Mouse (Mus musculus) liver, postnatal 0 days (tissue): Measurements from ENCODE around the gene Tnfsf12. TPM values are rescaled to one million over a fixed set of nuclear protein-coding genes. Genes with fewer than 3 reads are reported as not detected.
A peak's percentile ranks its signal among the peaks of the same experiment; 100 is the strongest.
"Not testable (repeated sequence)": the region's sequence is repeated elsewhere in the genome, so short reads cannot be mapped to it uniquely, and the experiment has no call there.

Source experiments
- ATAC-seq: fragments of 200-750 bp; cut with Nextera tagmentation; 2 replicates; pipeline ENCODE4 v1.8.0; 2017; ENCODE audit warnings: mild to moderate bottlenecking, moderate library complexity
- DNase-seq: peaks from one replicate; pipeline ENCODE4 v3.0.0-alpha.2; 2016
- H3K27ac ChIP-seq: fragments of 300-500 bp; sonication (generic); 2 replicates; pipeline ENCODE4 v1.5.1; 2014; ENCODE audit warnings: antibody characterized with exemption, moderate library complexity, mild to moderate bottlenecking, low read depth
- H3K27me3 ChIP-seq: fragments of 300-500 bp; sonication (generic); 2 replicates; pipeline ENCODE4 v1.6.1; 2014; ENCODE audit warnings: low read length, control low read depth, mixed read lengths; ENCODE audit not compliant: insufficient read depth
- H3K36me3 ChIP-seq: fragments of 300-500 bp; sonication (generic); replicated peaks from 2 replicates; pipeline ENCODE4 v1.6.1; 2014; ENCODE audit warnings: mild to moderate bottlenecking, control low read depth, low read length, moderate library complexity, mixed read lengths; ENCODE audit not compliant: insufficient read depth
- H3K4me1 ChIP-seq: fragments of 300-500 bp; sonication (generic); 2 replicates; pipeline ENCODE4 v1.6.1; 2014; ENCODE audit warnings: antibody characterized with exemption, mild to moderate bottlenecking, control low read depth; ENCODE audit not compliant: insufficient read depth
- H3K4me2 ChIP-seq: fragments of 300-500 bp; sonication (generic); 2 replicates; pipeline ENCODE4 v1.6.1; 2014; ENCODE audit warnings: low read depth, mild to moderate bottlenecking, low read length, moderate library complexity, mixed read lengths
- H3K4me3 ChIP-seq: fragments of 300-500 bp; sonication (generic); 2 replicates; pipeline ENCODE4 v1.5.1; 2014; ENCODE audit warnings: low read depth, low read length
- H3K9ac ChIP-seq: fragments of 300-500 bp; sonication (generic); replicated peaks from 2 replicates; pipeline ENCODE4 v1.6.1; 2014; ENCODE audit warnings: mild to moderate bottlenecking, moderate library complexity
- H3K9me3 ChIP-seq: fragments of 300-500 bp; sonication (generic); 2 replicates; pipeline ENCODE4 v1.6.1; 2016; ENCODE audit warnings: mild to moderate bottlenecking, control low read depth, low read length, mixed read lengths
- CTCF ChIP-seq: sonication (generic); IDR thresholded peaks from 2 replicates; pipeline ENCODE4 v1.5.1; 2016; ENCODE audit warnings: antibody characterized with exemption, low read depth
- EP300 ChIP-seq: IDR thresholded peaks from 2 replicates; pipeline ENCODE4 v1.6.1; 2016; ENCODE audit warnings: antibody characterized with exemption, low read depth, mild to moderate bottlenecking
- WGBS: fragments of 180-500 bp; shearing (Covaris S2); extraction: QIAGEN DNeasy Blood & Tissue Kit; methylation state at CpG from one replicate; pipeline ENCODE4 v1.1.7; 2014; ENCODE audit not compliant: insufficient replicate concordance; 5-methylcytosine and 5-hydroxymethylcytosine counted together
- polyA plus RNA-seq: library from polyadenylated mRNA; unstranded; fragments of >200 nt; fragmentation: Nextera tagmentation; extraction: Ambion mirVana; gene quantifications from 2 replicates; pipeline ENCODE4 v1.2.1, GENCODE M21; 2015

Gene Tnfsf12
- polyA plus RNA-seq, 1 experiment from 2014 or later, result 2.8 TPM

DNA sequence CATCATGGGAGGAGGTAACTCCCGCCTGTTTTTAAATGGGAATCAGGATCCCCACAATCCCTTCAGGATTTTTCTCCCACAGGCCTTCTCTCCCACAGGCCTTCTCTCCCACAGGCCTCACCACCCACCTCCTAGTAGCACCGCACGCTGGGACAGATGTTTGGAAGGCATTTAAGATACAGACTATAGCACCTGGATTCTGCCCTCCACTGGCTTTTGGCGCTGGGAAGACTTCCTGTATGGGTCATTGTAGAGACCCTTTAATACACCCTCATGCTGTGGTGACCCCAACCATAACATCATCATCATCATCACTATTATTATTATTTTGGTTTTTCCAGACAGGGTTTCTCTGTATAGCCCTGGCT, 11.8 kb upstream of the Tnfsf12 start:
- Histone ChIP-seq H3K9ac (no peak overlapping the region), H3K27ac (no peak overlapping the region), H3K9me3 (no peaks in the 10 kb centered on the region), H3K4me1 (peaks cover 15% of the 10 kb centered on the region; the same call in 1 of the 2 replicates), H3K36me3 (no peaks in the 10 kb centered on the region), H3K4me2 (no peak overlapping the region), H3K27me3 (no peaks in the 10 kb centered on the region), H3K4me3 (no peak overlapping the region)
- WGBS, result 84% methylated on average over 4 of the region's 4 CpGs
- ATAC-seq, result no peak
- DNase-seq, result no peak
- no peak for TF ChIP-seq CTCF
- TF ChIP-seq EP300, result no peak

DNA sequence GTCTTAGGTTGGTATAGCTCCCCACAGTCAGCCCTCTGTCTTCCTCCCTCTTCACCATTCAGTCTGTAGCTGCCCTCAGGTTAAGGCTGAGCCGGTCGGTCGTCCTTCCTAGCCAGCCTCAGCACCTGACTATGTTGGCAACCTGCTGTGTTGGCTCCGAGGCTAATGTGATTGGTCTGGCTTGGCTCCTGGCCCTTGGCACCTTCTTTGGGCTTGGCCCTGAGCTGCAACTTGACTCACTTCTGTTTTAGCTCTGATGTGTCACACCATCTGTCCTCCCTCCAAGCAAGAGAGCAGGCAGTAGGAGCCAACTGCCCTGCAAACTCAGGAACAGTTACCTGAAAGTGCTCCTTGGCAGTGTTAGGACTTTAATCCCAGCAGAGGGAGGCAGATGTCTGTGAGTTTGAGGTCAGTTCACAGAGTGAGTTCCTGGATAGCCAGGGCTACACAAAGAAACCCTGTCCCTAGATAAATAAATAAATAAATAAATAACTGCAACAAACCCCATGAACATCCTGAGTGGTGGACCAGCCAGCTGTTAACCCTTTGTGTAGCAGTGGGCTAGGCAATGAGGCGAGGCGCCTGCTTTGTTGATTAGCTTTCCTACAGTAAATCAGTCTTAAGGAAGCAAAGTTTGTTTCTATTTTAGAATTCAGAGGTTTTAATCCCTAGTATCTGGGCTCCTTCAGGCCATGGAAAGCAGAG, 11.3 kb upstream of the Tnfsf12 start:
- DNase-seq (no peak), ATAC-seq (0 out of 2 replicates have a peak, but pooled peaks have one; percentile 27)
- Histone ChIP-seq H3K4me1 (peaks cover 15% of the 10 kb centered on the region; the same call in 1 of the 2 replicates), H3K9ac (no peak overlapping the region; the same call in 1 of the 2 replicates), H3K27me3 (no peaks in the 10 kb centered on the region), H3K27ac (no peak overlapping the region), H3K36me3 (no peaks in the 10 kb centered on the region), H3K4me3 (no peak overlapping the region), H3K9me3 (no peaks in the 10 kb centered on the region), H3K4me2 (no peak overlapping the region)
- TF ChIP-seq CTCF (peak; percentile 15; the same call in 1 of the 2 replicates), EP300 (no peak)
- 67% methylated on average over 6 of the region's 6 CpGs for WGBS

DNA sequence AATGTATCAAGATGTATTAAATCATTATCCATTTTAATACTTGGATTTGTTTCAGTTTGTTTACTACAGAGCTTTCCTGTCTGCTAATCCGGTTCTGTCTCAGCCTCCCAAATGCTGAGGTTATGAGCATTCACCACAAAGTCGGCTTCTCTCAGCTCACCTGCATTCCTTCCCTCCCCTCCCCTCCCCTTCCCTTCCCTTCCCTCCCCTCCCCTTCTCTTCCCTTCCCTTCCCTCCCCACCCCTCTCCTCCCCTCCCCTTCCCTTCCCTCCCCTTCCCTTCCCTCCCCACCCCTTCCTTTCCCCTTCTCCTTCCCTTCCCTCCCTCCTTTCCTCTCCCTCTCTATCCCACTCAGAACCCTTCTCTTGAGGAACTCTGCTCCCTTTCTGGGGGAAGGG, 9.0 kb upstream of the Tnfsf12 start:
- no peak overlapping the region for H3K4me2 ChIP-seq
- H3K27ac ChIP-seq, result no peak overlapping the region
- no peaks in the 10 kb centered on the region for H3K9me3 ChIP-seq
- no peak overlapping the region for H3K9ac ChIP-seq
- H3K36me3 ChIP-seq, result no peaks in the 10 kb centered on the region
- TF ChIP-seq EP300 (no peak), CTCF (no peak)
- DNase-seq (no peak), ATAC-seq (no peak)
- H3K4me1 ChIP-seq, result peaks cover 6% of the 10 kb centered on the region; the same call in 1 of the 2 replicates
- H3K27me3 ChIP-seq, result no peaks in the 10 kb centered on the region
- WGBS, result 29% methylated on average over 2 of the region's 2 CpGs
- no peak overlapping the region for H3K4me3 ChIP-seq

DNA sequence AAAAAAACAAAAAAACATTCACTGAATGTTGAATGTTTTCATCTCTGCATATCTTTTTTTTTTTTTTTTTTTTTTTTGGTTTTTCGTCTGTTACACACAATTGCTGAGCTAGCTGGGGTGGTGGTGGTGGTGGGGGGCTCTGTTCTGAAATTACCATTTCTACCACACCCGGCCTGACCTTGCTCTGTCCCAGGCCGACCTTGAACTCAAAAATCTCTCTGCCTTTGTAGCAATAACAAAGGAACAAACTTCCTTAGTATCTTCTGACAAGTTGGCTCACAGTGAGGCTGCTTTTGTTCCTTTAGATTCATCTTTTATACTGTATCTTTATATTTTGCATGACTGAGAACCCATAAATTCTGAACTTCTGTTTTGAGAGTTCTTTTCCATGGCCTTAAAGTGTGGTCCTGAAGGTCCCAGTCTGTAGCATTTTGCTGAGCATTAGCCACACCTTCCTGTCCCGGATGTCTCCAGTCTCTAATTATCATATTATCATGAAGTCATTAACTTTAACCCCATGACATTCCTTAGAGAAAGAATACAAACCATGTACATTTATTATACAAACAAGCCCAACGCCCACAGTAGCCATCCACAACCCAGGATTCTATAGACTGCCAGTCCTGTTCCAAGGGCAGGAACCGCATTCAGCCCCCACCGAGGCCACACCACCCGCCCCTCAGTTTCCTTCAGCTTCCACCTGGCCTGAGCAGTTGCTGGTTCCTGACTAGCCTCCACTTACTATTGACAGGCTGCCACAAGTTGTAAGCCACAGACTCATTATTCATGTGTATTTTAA, 8.4 kb upstream of the Tnfsf12 start:
- Histone ChIP-seq H3K27me3 (no peaks in the 10 kb centered on the region), H3K4me3 (no peak overlapping the region), H3K27ac (no peak overlapping the region), H3K36me3 (no peaks in the 10 kb centered on the region), H3K4me2 (no peak overlapping the region), H3K9ac (no peak overlapping the region), H3K9me3 (no peaks in the 10 kb centered on the region), H3K4me1 (peaks cover 6% of the 10 kb centered on the region; the same call in 1 of the 2 replicates)
- WGBS, result 60% methylated on average over 8 of the region's 8 CpGs
- DNase-seq, result no peak
- ATAC-seq, result no peak
- TF ChIP-seq CTCF (no peak), EP300 (no peak)

DNA sequence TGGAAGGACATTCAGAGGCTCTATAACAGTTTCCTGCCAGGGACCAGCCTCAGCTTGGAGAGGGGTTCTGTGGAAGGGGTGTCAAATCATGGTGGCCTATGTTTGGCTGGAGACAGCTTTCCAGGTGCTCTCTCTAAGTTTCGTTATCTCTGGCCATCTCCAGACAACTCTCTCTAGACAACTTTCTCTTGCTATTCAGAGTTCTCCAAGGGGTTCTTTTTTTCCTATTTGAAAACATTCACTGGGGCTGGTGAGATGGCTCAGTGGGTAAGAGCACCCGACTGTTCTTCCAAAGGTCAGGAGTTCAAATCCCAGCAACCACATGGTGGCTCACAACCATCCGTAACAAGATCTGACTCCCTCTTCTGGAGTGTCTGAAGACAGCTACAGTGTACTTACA, 7.7 kb upstream of the Tnfsf12 start:
- not testable (repeated sequence) for H3K9me3 ChIP-seq, DNase-seq, H3K27me3 ChIP-seq, H3K36me3 ChIP-seq, H3K4me2 ChIP-seq, H3K9ac ChIP-seq, ATAC-seq, H3K4me3 ChIP-seq, H3K4me1 ChIP-seq, H3K27ac ChIP-seq
- 65% methylated on average over 2 of the region's 3 CpGs for WGBS

DNA sequence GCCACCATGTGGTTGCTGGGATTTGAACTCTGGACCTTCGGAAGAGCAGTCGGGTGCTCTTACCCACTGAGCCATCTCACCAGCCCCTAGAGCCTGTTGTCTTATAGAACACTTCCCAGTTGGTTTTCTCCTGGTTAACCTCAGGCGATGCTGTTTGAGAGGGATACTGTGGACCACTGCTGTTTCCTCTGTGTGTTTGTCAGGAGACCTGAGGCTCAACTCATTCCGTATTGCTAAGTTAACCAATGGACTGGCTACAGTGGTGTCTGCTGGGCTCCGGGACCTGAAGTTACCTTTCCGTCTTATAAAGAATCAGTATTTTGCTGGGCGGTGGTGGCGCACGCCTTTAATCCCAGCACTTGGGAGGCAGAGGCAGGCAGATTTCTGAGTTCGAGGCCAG, 7.2 kb upstream of the Tnfsf12 start:
- H3K4me3 ChIP-seq, ATAC-seq, H3K27ac ChIP-seq: not testable (repeated sequence)

More for the DNA sequence above, 7.2 kb upstream of the Tnfsf12 start:
- H3K4me2 ChIP-seq, H3K9ac ChIP-seq, H3K36me3 ChIP-seq, H3K9me3 ChIP-seq, H3K4me1 ChIP-seq, H3K27me3 ChIP-seq, DNase-seq: not testable (repeated sequence)
- 91% methylated on average over 10 of the region's 10 CpGs for WGBS
